Mouse (Mus musculus): ENCODE measurements around the gene Pparg.
A peak's percentile ranks its signal among the peaks of the same experiment; 100 is the strongest.

The Pparg gene

GRCm38 (mm10) chr6:115361606-115362462, 1.1 kb downstream of the Pparg start:
- peak; percentile 8 for DNase-seq

- no peak for DNase-seq
Measured at GRCm38 (mm10) chr6:115366869-115367610, 6.3 kb downstream of the Pparg start.

GRCm38 (mm10) chr6:115374871-115375852, 14.4 kb downstream of the Pparg start:
- DNase-seq, result no peak

GRCm38 (mm10) chr6:115380596-115380995, 19.8 kb downstream of the Pparg start:
- DNase-seq, result no peak

- peak; percentile 8 for DNase-seq
Measured at GRCm38 (mm10) chr6:115382712-115383111, 22.0 kb downstream of the Pparg start.

GRCm38 (mm10) chr6:115389945-115390540, 29.3 kb downstream of the Pparg start:
- DNase-seq, result no peak

GRCm38 (mm10) chr6:115396911-115397310, 36.2 kb downstream of the Pparg start:
- DNase-seq, result peak; percentile 7

GRCm38 (mm10) chr6:115404354-115404753, 43.6 kb downstream of the Pparg start:
- DNase-seq, result no peak

- no peak for DNase-seq
Measured at GRCm38 (mm10) chr6:115411477-115411876, 50.7 kb downstream of the Pparg start.

GRCm38 (mm10) chr6:115418171-115418570, 57.4 kb downstream of the Pparg start:
- DNase-seq, result no peak

- no peak for DNase-seq
Measured at GRCm38 (mm10) chr6:115418964-115419363, 58.2 kb downstream of the Pparg start.

GRCm38 (mm10) chr6:115420963-115421362, 60.2 kb downstream of the Pparg start:
- DNase-seq, result peak; percentile 70

GRCm38 (mm10) chr6:115421665-115422064, 60.9 kb downstream of the Pparg start:
- no peak for DNase-seq

GRCm38 (mm10) chr6:115424433-115424832, 63.7 kb downstream of the Pparg start:
- no peak for DNase-seq

GRCm38 (mm10) chr6:115432726-115433125, 72.0 kb downstream of the Pparg start:
- DNase-seq, result no peak

- DNase-seq, result no peak
Measured at GRCm38 (mm10) chr6:115434054-115434453, 73.3 kb downstream of the Pparg start.

GRCm38 (mm10) chr6:115434816-115435215, 74.1 kb downstream of the Pparg start:
- no peak for DNase-seq

GRCm38 (mm10) chr6:115440231-115441006, 79.7 kb downstream of the Pparg start:
- DNase-seq, result no peak

GRCm38 (mm10) chr6:115452501-115452900, 91.8 kb downstream of the Pparg start:
- DNase-seq, result no peak

- DNase-seq, result peak; percentile 76
Measured at GRCm38 (mm10) chr6:115462743-115463337, 102.1 kb downstream of the Pparg start.

- no peak for DNase-seq
Measured at GRCm38 (mm10) chr6:115463338-115463737, 102.6 kb downstream of the Pparg start.
